Mouse (Mus musculus): ENCODE results near the gene Pip5kl1. TPM values are rescaled to one million over a fixed set of nuclear protein-coding genes. Genes with fewer than 3 reads are reported as not detected.

Gene Pip5kl1
- polyA plus RNA-seq, 1 experiment from 2014 or later: not detected

DNA sequence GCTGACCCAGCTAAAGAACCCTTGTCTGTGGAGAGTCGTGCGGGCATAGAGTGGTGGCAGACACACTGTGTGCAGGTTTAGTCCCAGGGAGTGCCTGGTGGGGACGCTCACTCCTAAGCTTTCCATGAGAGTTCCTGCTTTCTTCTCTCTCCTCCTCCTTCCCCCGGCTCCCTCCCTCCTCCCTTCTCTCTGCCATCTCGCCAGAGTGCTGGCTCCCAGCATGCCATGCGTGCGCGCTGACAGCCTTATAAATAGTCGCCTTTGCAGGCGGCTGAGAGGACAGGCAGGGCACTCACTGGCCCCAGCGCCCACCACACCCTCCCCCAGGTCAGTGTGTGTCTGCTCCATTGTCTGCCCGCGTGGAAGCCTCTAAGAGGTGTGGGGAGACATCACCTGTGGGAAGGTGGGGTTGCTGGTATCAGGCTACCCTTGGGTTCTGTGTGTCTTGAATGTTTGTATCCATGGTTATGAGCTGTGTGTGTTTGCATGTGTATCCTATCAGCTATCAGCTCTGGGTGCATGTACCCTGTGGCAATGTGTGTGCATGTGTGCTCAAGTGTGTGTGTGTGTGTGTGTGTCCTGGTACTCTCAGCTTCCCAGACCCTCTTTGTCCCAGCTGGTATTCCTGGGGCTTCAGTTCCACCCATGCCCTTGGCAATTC lies 50.7 kb downstream of the Pip5kl1 start:
- Histone ChIP-seq H3K27me3 (ENCODE audit: control insufficient read depth, insufficient read depth, low read depth, low read length) (no peaks in the 10 kb centered on the region), H3K27ac (ENCODE audit: low read length) (no peak overlapping the region), H3K4me3 (ENCODE audit: low read depth, low read length) (no peak overlapping the region), H3K9ac (ENCODE audit: low read depth, low read length) (peak overlapping the region; percentile 36; the same call in 1 of the 2 replicates), H3K36me3 (ENCODE audit: control insufficient read depth, insufficient read depth) (no peaks in the 10 kb centered on the region), H3K4me1 (ENCODE audit: control insufficient read depth, low read depth, low read length) (peaks cover 22% of the 10 kb centered on the region), H3K4me2 (ENCODE audit: low read depth, low read length) (peak overlapping the region; percentile 46), H3K9me3 (replicated peaks; ENCODE audit: control insufficient read depth, low read length) (no peaks in the 10 kb centered on the region)
- no peak for ATAC-seq (ENCODE audit: low read depth)
- WGBS (ENCODE audit: insufficient replicate concordance): 6% methylated on average over 13 of the region's 13 CpGs

GRCm38 (mm10) chr2:32625873-32626694 lies 51.5 kb downstream of the Pip5kl1 start:
- no peak overlapping the region for H3K4me3 ChIP-seq (ENCODE audit: low read depth, low read length)
- no peaks in the 10 kb centered on the region for H3K36me3 ChIP-seq (ENCODE audit: control insufficient read depth, insufficient read depth)
- peaks cover 15% of the 10 kb centered on the region for H3K4me1 ChIP-seq (ENCODE audit: control insufficient read depth, low read depth, low read length)
- H3K9me3 ChIP-seq (replicated peaks; ENCODE audit: control insufficient read depth, low read length): no peaks in the 10 kb centered on the region
- H3K27ac ChIP-seq (ENCODE audit: low read length): no peak overlapping the region
- WGBS (ENCODE audit: insufficient replicate concordance): 64% methylated on average over 5 of the region's 5 CpGs
- no peak overlapping the region for H3K4me2 ChIP-seq (ENCODE audit: low read depth, low read length)
- no peak for ATAC-seq (ENCODE audit: low read depth)
- no peak overlapping the region for H3K9ac ChIP-seq (ENCODE audit: low read depth, low read length)
- H3K27me3 ChIP-seq (ENCODE audit: control insufficient read depth, insufficient read depth, low read depth, low read length): no peaks in the 10 kb centered on the region

- Histone ChIP-seq H3K4me3 (ENCODE audit: low read depth, low read length) (no peak overlapping the region), H3K4me2 (ENCODE audit: low read depth, low read length) (no peak overlapping the region), H3K9me3 (replicated peaks; ENCODE audit: control insufficient read depth, low read length) (no peaks in the 10 kb centered on the region), H3K36me3 (ENCODE audit: control insufficient read depth, insufficient read depth) (no peaks in the 10 kb centered on the region), H3K4me1 (ENCODE audit: control insufficient read depth, low read depth, low read length) (peaks cover 9% of the 10 kb centered on the region), H3K9ac (ENCODE audit: low read depth, low read length) (no peak overlapping the region), H3K27ac (ENCODE audit: low read length) (no peak overlapping the region), H3K27me3 (ENCODE audit: control insufficient read depth, insufficient read depth, low read depth, low read length) (no peaks in the 10 kb centered on the region)
- ATAC-seq (ENCODE audit: low read depth): no peak
- 70% methylated on average over 20 of the region's 20 CpGs for WGBS (ENCODE audit: insufficient replicate concordance)
Measured at GRCm38 (mm10) chr2:32627266-32628043, 52.9 kb downstream of the Pip5kl1 start.

DNA sequence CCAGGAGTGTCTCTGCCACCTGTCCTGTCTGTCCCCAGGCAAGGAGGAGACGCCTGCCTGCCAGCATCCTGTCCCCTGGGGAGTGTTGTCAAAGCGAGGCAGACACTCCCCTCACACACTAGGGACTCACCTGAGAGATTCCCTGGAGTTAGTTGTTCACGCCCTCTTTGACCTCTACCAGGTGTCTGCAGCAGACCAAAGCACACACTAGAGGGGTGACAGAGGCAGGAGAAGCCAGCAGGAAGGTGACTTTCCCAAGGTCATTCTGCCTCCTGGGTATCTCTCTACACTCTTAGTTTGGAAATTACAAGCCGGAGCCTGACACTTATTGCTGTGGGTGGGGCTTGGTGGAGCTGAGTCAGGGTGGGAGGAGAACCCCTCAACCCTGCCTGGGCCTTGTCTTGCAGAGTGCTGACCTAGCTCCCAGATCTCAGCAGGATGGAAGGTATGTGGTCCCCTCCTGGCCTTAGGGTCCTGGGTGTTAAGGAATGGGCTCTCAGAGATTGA lies 53.5 kb downstream of the Pip5kl1 start:
- H3K36me3 ChIP-seq (ENCODE audit: control insufficient read depth, insufficient read depth): no peaks in the 10 kb centered on the region
- H3K9ac ChIP-seq (ENCODE audit: low read depth, low read length): no peak overlapping the region
- H3K4me1 ChIP-seq (ENCODE audit: control insufficient read depth, low read depth, low read length): peaks cover 9% of the 10 kb centered on the region
- no peaks in the 10 kb centered on the region for H3K9me3 ChIP-seq (replicated peaks; ENCODE audit: control insufficient read depth, low read length)
- ATAC-seq (ENCODE audit: low read depth): no peak
- H3K4me2 ChIP-seq (ENCODE audit: low read depth, low read length): no peak overlapping the region
- WGBS (ENCODE audit: insufficient replicate concordance): 58% methylated on average over 4 of the region's 4 CpGs
- H3K4me3 ChIP-seq (ENCODE audit: low read depth, low read length): no peak overlapping the region
- no peak overlapping the region for H3K27ac ChIP-seq (ENCODE audit: low read length)
- no peaks in the 10 kb centered on the region for H3K27me3 ChIP-seq (ENCODE audit: control insufficient read depth, insufficient read depth, low read depth, low read length)

- no peak overlapping the region for H3K4me3 ChIP-seq (ENCODE audit: low read depth, low read length)
- WGBS (ENCODE audit: insufficient replicate concordance): 60% methylated on average over 5 of the region's 5 CpGs
- no peak overlapping the region for H3K9ac ChIP-seq (ENCODE audit: low read depth, low read length)
- ATAC-seq (ENCODE audit: low read depth): no peak
- no peak overlapping the region for H3K4me2 ChIP-seq (ENCODE audit: low read depth, low read length)
- H3K27ac ChIP-seq (ENCODE audit: low read length): no peak overlapping the region
- no peaks in the 10 kb centered on the region for H3K27me3 ChIP-seq (ENCODE audit: control insufficient read depth, insufficient read depth, low read depth, low read length)
- H3K36me3 ChIP-seq (ENCODE audit: control insufficient read depth, insufficient read depth): no peaks in the 10 kb centered on the region
- H3K9me3 ChIP-seq (replicated peaks; ENCODE audit: control insufficient read depth, low read length): no peaks in the 10 kb centered on the region
- H3K4me1 ChIP-seq (ENCODE audit: control insufficient read depth, low read depth, low read length): peaks cover 9% of the 10 kb centered on the region
Measured at GRCm38 (mm10) chr2:32628729-32629128, 54.1 kb downstream of the Pip5kl1 start.

DNA sequence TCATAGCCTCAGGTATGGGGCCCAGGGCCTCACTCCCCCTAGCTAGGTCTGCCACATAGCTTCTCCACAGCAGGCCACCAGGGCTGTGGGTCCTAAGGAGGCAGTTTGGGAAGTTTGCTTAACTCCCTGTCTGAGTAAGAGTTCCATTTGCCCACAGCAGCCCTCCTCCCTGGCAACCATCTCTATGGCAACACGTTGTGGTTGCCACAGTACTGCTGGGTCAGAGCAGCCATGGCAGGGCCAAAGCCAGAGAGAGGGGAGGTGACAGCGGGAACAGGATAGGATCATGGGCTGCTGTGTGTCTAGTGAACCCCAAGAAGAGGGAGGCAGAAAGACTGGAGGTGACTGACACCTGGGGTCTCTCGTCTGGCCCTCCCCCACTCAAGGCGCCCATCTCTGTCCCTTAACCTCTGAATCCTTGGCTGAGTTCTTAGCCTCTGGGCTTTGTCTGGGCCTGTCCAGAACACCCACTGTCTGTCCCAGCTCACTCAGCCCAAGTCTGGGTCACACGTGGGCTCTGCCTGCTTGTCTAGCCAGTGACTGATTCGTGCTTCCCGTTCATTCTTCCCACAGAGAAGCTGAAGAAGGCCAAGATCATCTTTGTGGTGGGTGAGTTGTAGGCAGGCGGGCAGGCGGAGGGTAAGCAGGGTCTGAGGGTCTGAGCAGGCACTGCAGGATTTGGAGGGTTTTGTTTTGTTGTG lies 54.8 kb downstream of the Pip5kl1 start:
- H3K36me3 ChIP-seq (ENCODE audit: control insufficient read depth, insufficient read depth): no peaks in the 10 kb centered on the region
- no peaks in the 10 kb centered on the region for H3K27me3 ChIP-seq (ENCODE audit: control insufficient read depth, insufficient read depth, low read depth, low read length)
- peaks cover 9% of the 10 kb centered on the region for H3K4me1 ChIP-seq (ENCODE audit: control insufficient read depth, low read depth, low read length)
- no peak overlapping the region for H3K9ac ChIP-seq (ENCODE audit: low read depth, low read length)
- no peak overlapping the region for H3K27ac ChIP-seq (ENCODE audit: low read length)
- WGBS (ENCODE audit: insufficient replicate concordance): 53% methylated on average over 9 of the region's 9 CpGs
- no peak overlapping the region for H3K4me3 ChIP-seq (ENCODE audit: low read depth, low read length)
- no peak overlapping the region for H3K4me2 ChIP-seq (ENCODE audit: low read depth, low read length)
- ATAC-seq (ENCODE audit: low read depth): no peak
- no peaks in the 10 kb centered on the region for H3K9me3 ChIP-seq (replicated peaks; ENCODE audit: control insufficient read depth, low read length)

- Histone ChIP-seq H3K27me3 (ENCODE audit: control insufficient read depth, insufficient read depth, low read depth, low read length) (no peaks in the 10 kb centered on the region), H3K4me2 (ENCODE audit: low read depth, low read length) (no peak overlapping the region), H3K4me1 (ENCODE audit: control insufficient read depth, low read depth, low read length) (peaks cover 9% of the 10 kb centered on the region), H3K9ac (ENCODE audit: low read depth, low read length) (no peak overlapping the region), H3K9me3 (replicated peaks; ENCODE audit: control insufficient read depth, low read length) (no peaks in the 10 kb centered on the region), H3K27ac (ENCODE audit: low read length) (no peak overlapping the region), H3K36me3 (ENCODE audit: control insufficient read depth, insufficient read depth) (no peaks in the 10 kb centered on the region), H3K4me3 (ENCODE audit: low read depth, low read length) (no peak overlapping the region)
- ATAC-seq (ENCODE audit: low read depth): no peak
- 73% methylated on average over 7 of the region's 9 CpGs for WGBS (ENCODE audit: insufficient replicate concordance)
Measured at GRCm38 (mm10) chr2:32630036-32630435, 55.4 kb downstream of the Pip5kl1 start.

DNA sequence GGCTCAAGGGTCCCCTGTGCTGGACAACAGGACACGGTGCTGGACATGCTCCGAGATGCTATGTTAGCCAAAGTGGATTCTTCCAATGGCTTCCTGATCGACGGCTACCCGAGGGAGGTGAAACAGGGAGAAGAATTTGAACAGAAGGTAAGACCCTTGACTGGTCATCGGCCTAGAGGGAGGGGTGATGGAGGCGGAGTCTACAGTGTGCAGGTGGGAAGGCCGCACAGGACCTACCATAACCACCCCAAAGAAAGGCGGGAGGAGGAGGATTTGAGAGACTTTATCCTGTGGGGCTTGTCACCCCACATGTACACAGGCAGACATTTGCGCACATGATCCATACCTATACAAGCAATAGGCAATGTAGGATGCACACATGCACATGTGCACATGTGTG lies 56.4 kb downstream of the Pip5kl1 start:
- no peak overlapping the region for H3K4me3 ChIP-seq (ENCODE audit: low read depth, low read length)
- H3K27me3 ChIP-seq (ENCODE audit: control insufficient read depth, insufficient read depth, low read depth, low read length): no peaks in the 10 kb centered on the region
- H3K9ac ChIP-seq (ENCODE audit: low read depth, low read length): no peak overlapping the region
- no peaks in the 10 kb centered on the region for H3K36me3 ChIP-seq (ENCODE audit: control insufficient read depth, insufficient read depth)
- no peaks in the 10 kb centered on the region for H3K9me3 ChIP-seq (replicated peaks; ENCODE audit: control insufficient read depth, low read length)
- no peak overlapping the region for H3K4me2 ChIP-seq (ENCODE audit: low read depth, low read length)
- no peak overlapping the region for H3K27ac ChIP-seq (ENCODE audit: low read length)
- peaks cover 1% of the 10 kb centered on the region; the same call in 1 of the 2 replicates for H3K4me1 ChIP-seq (ENCODE audit: control insufficient read depth, low read depth, low read length)
- ATAC-seq (ENCODE audit: low read depth): no peak
- WGBS (ENCODE audit: insufficient replicate concordance): 79% methylated on average over 10 of the region's 10 CpGs

Data from liver, embryonic 16.5 days (tissue).